Mouse (Mus musculus) layer of hippocampus, adult 8-10 months (tissue): ENCODE measurements around the gene Sumf1. TPM values are rescaled to one million over a fixed set of nuclear protein-coding genes. Genes with fewer than 3 reads are reported as not detected.

Source experiments
- DNase-seq, 2 experiments: peaks; one replicate each; pipeline ENCODE4 v3.0.0; 2022; ENCODE audit warnings: low spot score in 2 of 2
- total RNA-seq, 4 experiments: library from RNA; stranded (reverse); gene quantifications; 2 replicates each; pipeline ENCODE4 v1.2.4; 2022

Sumf1 gene
- 10 to 100 TPM; 19.2 to 29.2 (median 22.3) TPM for total RNA-seq

- peak; percentile 84 to 91 for DNase-seq
Observed at GRCm38 (mm10) chr6:108184847-108185684, at the start of gene Sumf1. Gene Sumf1 (minus strand): TSS chr6:108185582.

GRCm38 (mm10) chr6:108234536-108234935 lies 49.2 kb upstream of the Sumf1 start:
- no peak for DNase-seq

GRCm38 (mm10) chr6:108233070-108233469 lies 47.7 kb upstream of the Sumf1 start:
- DNase-seq = no peak

GRCm38 (mm10) chr6:108231892-108232710 lies 46.7 kb upstream of the Sumf1 start:
- no peak for DNase-seq

- DNase-seq = no peak
Observed at GRCm38 (mm10) chr6:108230608-108231007, 45.2 kb upstream of the Sumf1 start.

GRCm38 (mm10) chr6:108228601-108229000 lies 43.2 kb upstream of the Sumf1 start:
- DNase-seq = no peak

- DNase-seq = no peak
Observed at GRCm38 (mm10) chr6:108228048-108228447, 42.7 kb upstream of the Sumf1 start.

- no peak for DNase-seq
Observed at GRCm38 (mm10) chr6:108227461-108227860, 42.1 kb upstream of the Sumf1 start.

- DNase-seq = no peak
Observed at GRCm38 (mm10) chr6:108226230-108226629, 40.8 kb upstream of the Sumf1 start.

- no peak for DNase-seq
Observed at GRCm38 (mm10) chr6:108225027-108225426, 39.6 kb upstream of the Sumf1 start.

- no peak for DNase-seq
Observed at GRCm38 (mm10) chr6:108224361-108224760, 39.0 kb upstream of the Sumf1 start.

GRCm38 (mm10) chr6:108222875-108223274 lies 37.5 kb upstream of the Sumf1 start:
- no peak for DNase-seq

- DNase-seq = no peak
Observed at GRCm38 (mm10) chr6:108222435-108222834, 37.1 kb upstream of the Sumf1 start.

GRCm38 (mm10) chr6:108217987-108218386 lies 32.6 kb upstream of the Sumf1 start:
- no peak for DNase-seq

GRCm38 (mm10) chr6:108216832-108217231 lies 31.4 kb upstream of the Sumf1 start:
- DNase-seq = no peak

GRCm38 (mm10) chr6:108216091-108216490 lies 30.7 kb upstream of the Sumf1 start:
- DNase-seq = no peak

GRCm38 (mm10) chr6:108214294-108214925 lies 29.0 kb upstream of the Sumf1 start:
- no peak for DNase-seq

GRCm38 (mm10) chr6:108213481-108214293 lies 28.3 kb upstream of the Sumf1 start:
- no peak for DNase-seq

GRCm38 (mm10) chr6:108212881-108213295 lies 27.5 kb upstream of the Sumf1 start, which contains the start of gene Itpr1:
Gene Itpr1 (plus strand): TSS chr6:108213096.
- peak; percentile 95 to 97 for DNase-seq

- no peak for DNase-seq
Observed at GRCm38 (mm10) chr6:108211896-108212880, 26.8 kb upstream of the Sumf1 start.
